Mouse (Mus musculus): ENCODE results near the gene Ethe1. TPM values are rescaled to one million over a fixed set of nuclear protein-coding genes. Genes with fewer than 3 reads are reported as not detected.

Gene Ethe1
- polyA plus RNA-seq (2014; fragmentation: Nextera tagmentation; extraction: Ambion mirVana): 17.9 and 21.4 TPM in 2 replicates

GRCm38 (mm10) chr7:24587330-24588105, at the start of gene Ethe1, which contains the start of gene Zfp575:
Gene Ethe1, plus strand, starts transcription at chr7:24587543.
Gene Zfp575, minus strand, starts transcription at chr7:24587641.
- DNase-seq (ENCODE audit: low spot score) (peak; percentile 90), ATAC-seq (replicated peaks; ENCODE audit: low FRiP score) (peak; percentile 71)
- Histone ChIP-seq H3K4me1 (replicated peaks; ENCODE audit: control insufficient read depth, insufficient read depth, low read length) (no peaks in the 10 kb centered on the region; the same call in 1 of the 2 replicates), H3K36me3 (ENCODE audit: control insufficient read depth, insufficient read depth, low read length) (no peaks in the 10 kb centered on the region), H3K4me2 (ENCODE audit: low read depth, low read length, severe bottlenecking) (peak within 1 kb of the TSS; percentile 71), H3K4me3 (ENCODE audit: low read depth, low read length) (peak within 1 kb of the TSS; percentile 37), H3K9ac (ENCODE audit: low read length) (peak within 1 kb of the TSS; percentile 65), H3K9me3 (ENCODE audit: control insufficient read depth, low read length) (no peaks in the 10 kb centered on the region), H3K27me3 (ENCODE audit: control insufficient read depth, insufficient read depth, low read length) (peaks cover 24% of the 10 kb centered on the region), H3K27ac (ENCODE audit: low read depth, low read length) (no peak within 1 kb of the TSS)
- WGBS: 6% methylated on average over 29 of the region's 30 CpGs

GRCm38 (mm10) chr7:24537591-24537990, 49.8 kb upstream of the Ethe1 start:
- peaks cover 16% of the 10 kb centered on the region for H3K27me3 ChIP-seq (ENCODE audit: control insufficient read depth, insufficient read depth, low read length)
- no peaks in the 10 kb centered on the region for H3K9me3 ChIP-seq (ENCODE audit: control insufficient read depth, low read length)
- H3K4me1 ChIP-seq (replicated peaks; ENCODE audit: control insufficient read depth, insufficient read depth, low read length): peaks cover 6% of the 10 kb centered on the region; the same call in 1 of the 2 replicates
- no peak overlapping the region for H3K9ac ChIP-seq (ENCODE audit: low read length)
- 84% methylated on average over 5 of the region's 5 CpGs for WGBS
- H3K36me3 ChIP-seq (ENCODE audit: control insufficient read depth, insufficient read depth, low read length): no peaks in the 10 kb centered on the region
- ATAC-seq (replicated peaks; ENCODE audit: low FRiP score): no peak
- H3K27ac ChIP-seq (ENCODE audit: low read depth, low read length): no peak overlapping the region
- H3K4me3 ChIP-seq (ENCODE audit: low read depth, low read length): no peak overlapping the region
- no peak for DNase-seq (ENCODE audit: low spot score)
- no peak overlapping the region for H3K4me2 ChIP-seq (ENCODE audit: low read depth, low read length, severe bottlenecking)

- H3K36me3 ChIP-seq (ENCODE audit: control insufficient read depth, insufficient read depth, low read length): no peaks in the 10 kb centered on the region
- DNase-seq (ENCODE audit: low spot score): no peak
- no peak overlapping the region for H3K27ac ChIP-seq (ENCODE audit: low read depth, low read length)
- 56% methylated on average over 5 of the region's 5 CpGs for whole genome bisulfite sequencing
- no peak for ATAC-seq (replicated peaks; ENCODE audit: low FRiP score)
- H3K9me3 ChIP-seq (ENCODE audit: control insufficient read depth, low read length): no peaks in the 10 kb centered on the region
- no peak overlapping the region for H3K9ac ChIP-seq (ENCODE audit: low read length)
- H3K4me1 ChIP-seq (replicated peaks; ENCODE audit: control insufficient read depth, insufficient read depth, low read length): peaks cover 6% of the 10 kb centered on the region; the same call in 1 of the 2 replicates
- no peak overlapping the region for H3K4me3 ChIP-seq (ENCODE audit: low read depth, low read length)
- H3K27me3 ChIP-seq (ENCODE audit: control insufficient read depth, insufficient read depth, low read length): peaks cover 14% of the 10 kb centered on the region
- no peak overlapping the region for H3K4me2 ChIP-seq (ENCODE audit: low read depth, low read length, severe bottlenecking)
These were observed 49.2 kb upstream of the Ethe1 start for GRCm38 (mm10) chr7:24538154-24538553.

GRCm38 (mm10) chr7:24538701-24539100, 48.6 kb upstream of the Ethe1 start:
- 74% methylated on average over 5 of the region's 5 CpGs for WGBS
- no peak for ATAC-seq (replicated peaks; ENCODE audit: low FRiP score)

GRCm38 (mm10) chr7:24539686-24540085, 47.7 kb upstream of the Ethe1 start:
- DNase-seq (ENCODE audit: low spot score) (no peak), ATAC-seq (replicated peaks; ENCODE audit: low FRiP score) (no peak)
- Histone ChIP-seq H3K36me3 (ENCODE audit: control insufficient read depth, insufficient read depth, low read length) (no peaks in the 10 kb centered on the region), H3K9ac (ENCODE audit: low read length) (no peak overlapping the region), H3K4me2 (ENCODE audit: low read depth, low read length, severe bottlenecking) (no peak overlapping the region), H3K27ac (ENCODE audit: low read depth, low read length) (no peak overlapping the region), H3K4me1 (replicated peaks; ENCODE audit: control insufficient read depth, insufficient read depth, low read length) (no peaks in the 10 kb centered on the region), H3K27me3 (ENCODE audit: control insufficient read depth, insufficient read depth, low read length) (peaks cover 2% of the 10 kb centered on the region; the same call in 1 of the 2 replicates), H3K9me3 (ENCODE audit: control insufficient read depth, low read length) (no peaks in the 10 kb centered on the region), H3K4me3 (ENCODE audit: low read depth, low read length) (no peak overlapping the region)
- 95% methylated on average over 4 of the region's 4 CpGs for WGBS

More at GRCm38 (mm10) chr7:24538701-24539100, 48.6 kb upstream of the Ethe1 start:
- Histone ChIP-seq H3K36me3 (ENCODE audit: control insufficient read depth, insufficient read depth, low read length) (no peaks in the 10 kb centered on the region), H3K9me3 (ENCODE audit: control insufficient read depth, low read length) (no peaks in the 10 kb centered on the region), H3K4me1 (replicated peaks; ENCODE audit: control insufficient read depth, insufficient read depth, low read length) (peaks cover 4% of the 10 kb centered on the region; the same call in 1 of the 2 replicates), H3K27ac (ENCODE audit: low read depth, low read length) (no peak overlapping the region), H3K9ac (ENCODE audit: low read length) (no peak overlapping the region), H3K27me3 (ENCODE audit: control insufficient read depth, insufficient read depth, low read length) (peaks cover 9% of the 10 kb centered on the region), H3K4me2 (ENCODE audit: low read depth, low read length, severe bottlenecking) (no peak overlapping the region), H3K4me3 (ENCODE audit: low read depth, low read length) (no peak overlapping the region)
- no peak for DNase-seq (ENCODE audit: low spot score)

GRCm38 (mm10) chr7:24544506-24544905, 42.8 kb upstream of the Ethe1 start:
- no peak overlapping the region for H3K27ac ChIP-seq (ENCODE audit: low read depth, low read length)
- H3K36me3 ChIP-seq (ENCODE audit: control insufficient read depth, insufficient read depth, low read length): no peaks in the 10 kb centered on the region
- DNase-seq (ENCODE audit: low spot score) (no peak), ATAC-seq (replicated peaks; ENCODE audit: low FRiP score) (no peak)
- no peak overlapping the region for H3K4me3 ChIP-seq (ENCODE audit: low read depth, low read length)
- no peaks in the 10 kb centered on the region for H3K27me3 ChIP-seq (ENCODE audit: control insufficient read depth, insufficient read depth, low read length)
- no peaks in the 10 kb centered on the region for H3K9me3 ChIP-seq (ENCODE audit: control insufficient read depth, low read length)
- peaks cover 7% of the 10 kb centered on the region for H3K4me1 ChIP-seq (replicated peaks; ENCODE audit: control insufficient read depth, insufficient read depth, low read length)
- WGBS: 82% methylated on average over 2 of the region's 2 CpGs
- H3K9ac ChIP-seq (ENCODE audit: low read length): no peak overlapping the region
- H3K4me2 ChIP-seq (ENCODE audit: low read depth, low read length, severe bottlenecking): no peak overlapping the region

GRCm38 (mm10) chr7:24546068-24546614, 41.2 kb upstream of the Ethe1 start, which contains the start of the genes Pinlyp and Xrcc1:
Gene Pinlyp, minus strand, starts transcription at chr7:24546118.
Gene Xrcc1, plus strand, starts transcription at chr7:24546289.
- ATAC-seq (replicated peaks; ENCODE audit: low FRiP score): no peak
- Histone ChIP-seq H3K9ac (ENCODE audit: low read length) (peak within 1 kb of the TSS; percentile 80), H3K27me3 (ENCODE audit: control insufficient read depth, insufficient read depth, low read length) (no peaks in the 10 kb centered on the region), H3K27ac (ENCODE audit: low read depth, low read length) (peak within 1 kb of the TSS; percentile 57; the same call in 1 of the 2 replicates), H3K4me2 (ENCODE audit: low read depth, low read length, severe bottlenecking) (peak within 1 kb of the TSS; percentile 70), H3K4me3 (ENCODE audit: low read depth, low read length) (peak within 1 kb of the TSS; percentile 82), H3K36me3 (ENCODE audit: control insufficient read depth, insufficient read depth, low read length) (no peaks in the 10 kb centered on the region; the same call in 1 of the 2 replicates), H3K4me1 (replicated peaks; ENCODE audit: control insufficient read depth, insufficient read depth, low read length) (peaks cover 7% of the 10 kb centered on the region), H3K9me3 (ENCODE audit: control insufficient read depth, low read length) (no peaks in the 10 kb centered on the region)
- 32% methylated on average over 13 of the region's 13 CpGs for WGBS
- DNase-seq (ENCODE audit: low spot score): no peak

- peak; percentile 100 for DNase-seq (ENCODE audit: low spot score)
- Histone ChIP-seq H3K4me1 (replicated peaks; ENCODE audit: control insufficient read depth, insufficient read depth, low read length) (peaks cover 7% of the 10 kb centered on the region), H3K27ac (ENCODE audit: low read depth, low read length) (peak overlapping the region; percentile 57; the same call in 1 of the 2 replicates), H3K4me2 (ENCODE audit: low read depth, low read length, severe bottlenecking) (peak overlapping the region; percentile 70), H3K9ac (ENCODE audit: low read length) (peak overlapping the region; percentile 80), H3K9me3 (ENCODE audit: control insufficient read depth, low read length) (no peaks in the 10 kb centered on the region), H3K4me3 (ENCODE audit: low read depth, low read length) (peak overlapping the region; percentile 82), H3K36me3 (ENCODE audit: control insufficient read depth, insufficient read depth, low read length) (no peaks in the 10 kb centered on the region; the same call in 1 of the 2 replicates), H3K27me3 (ENCODE audit: control insufficient read depth, insufficient read depth, low read length) (no peaks in the 10 kb centered on the region)
- ATAC-seq (replicated peaks; ENCODE audit: low FRiP score): peak; percentile 98
- under 1% methylated on average over 57 of the region's 57 CpGs for WGBS
These were observed 40.5 kb upstream of the Ethe1 start for GRCm38 (mm10) chr7:24546634-24547389.
